Mouse (Mus musculus) forebrain, embryonic 16.5 days (tissue): ENCODE measurements around the gene Tnfaip1. TPM values are rescaled to one million over a fixed set of nuclear protein-coding genes. Genes with fewer than 3 reads are reported as not detected.

Experiments
- ATAC-seq: fragments of 200-750 bp; cut with Nextera tagmentation; 2 replicates; pipeline ENCODE4 v1.8.0; 2017; ENCODE audit warnings: mild to moderate bottlenecking, moderate library complexity
- H3K27ac ChIP-seq: fragments of 300-500 bp; sonication (generic); 2 replicates; pipeline ENCODE4 v1.5.1; 2014; ENCODE audit warnings: low read length, control low read depth
- H3K27me3 ChIP-seq: fragments of 300-500 bp; sonication (generic); replicated peaks from 2 replicates; pipeline ENCODE4 v1.6.1; 2014; ENCODE audit warnings: low read length; ENCODE audit not compliant: control insufficient read depth, insufficient read depth
- H3K36me3 ChIP-seq: fragments of 300-500 bp; sonication (generic); 2 replicates; pipeline ENCODE4 v1.6.1; 2014; ENCODE audit not compliant: control insufficient read depth, insufficient read depth
- H3K4me1 ChIP-seq: fragments of 300-500 bp; sonication (generic); replicated peaks from 2 replicates; pipeline ENCODE4 v1.6.1; 2014; ENCODE audit warnings: low read length; ENCODE audit not compliant: control insufficient read depth, insufficient read depth
- H3K4me2 ChIP-seq: fragments of 300-500 bp; sonication (generic); 2 replicates; pipeline ENCODE4 v1.6.1; 2014; ENCODE audit warnings: mild to moderate bottlenecking, low read length, control low read depth
- H3K4me3 ChIP-seq: fragments of 300-500 bp; sonication (generic); replicated peaks from 2 replicates; pipeline ENCODE4 v1.5.1; 2014; ENCODE audit warnings: mild to moderate bottlenecking, low read length, control low read depth
- H3K9ac ChIP-seq: fragments of 300-500 bp; sonication (generic); replicated peaks from 2 replicates; pipeline ENCODE4 v1.6.1; 2014; ENCODE audit warnings: low read depth, low read length, control low read depth
- H3K9me3 ChIP-seq: fragments of 300-500 bp; sonication (generic); 2 replicates; pipeline ENCODE4 v1.6.1; 2016; ENCODE audit warnings: low read length; ENCODE audit not compliant: control insufficient read depth
- WGBS: fragments of 180-500 bp; shearing (Covaris S2); extraction: QIAGEN DNeasy Blood & Tissue Kit; methylation state at CpG from one replicate; pipeline ENCODE4 v1.1.7; 2014; 5-methylcytosine and 5-hydroxymethylcytosine counted together
- polyA plus RNA-seq: library from polyadenylated mRNA; unstranded; fragments of >200 nt; fragmentation: Nextera tagmentation; extraction: Ambion mirVana; gene quantifications from 2 replicates; pipeline ENCODE4 v1.2.1, GENCODE M21; 2015

The Tnfaip1 gene
- polyA plus RNA-seq, 1 experiment from 2014 or later = 71.8 TPM

GRCm38 (mm10) chr11:78497544-78498522 is 38.3 kb downstream of the Tnfaip1 start, which contains the start of gene Sarm1:
Gene Sarm1 (minus strand): TSS chr11:78497754.
- H3K4me2 ChIP-seq = peak within 1 kb of the TSS; percentile 87
- H3K4me3 ChIP-seq = peak within 1 kb of the TSS; percentile 63
- WGBS = 3% methylated on average over 36 of the region's 36 CpGs
- 0 out of 2 replicates have a peak, but pooled peaks cover 2% of the 10 kb centered on the region for H3K27me3 ChIP-seq
- H3K9me3 ChIP-seq = no peaks in the 10 kb centered on the region
- peak within 1 kb of the TSS; percentile 95 for H3K9ac ChIP-seq
- no peaks in the 10 kb centered on the region for H3K36me3 ChIP-seq
- ATAC-seq = peak; percentile 98
- peak within 1 kb of the TSS; percentile 93 for H3K27ac ChIP-seq
- H3K4me1 ChIP-seq = peaks cover 28% of the 10 kb centered on the region

- H3K9ac ChIP-seq = peak overlapping the region; percentile 95
- H3K27me3 ChIP-seq = 0 out of 2 replicates have a peak, but pooled peaks cover 2% of the 10 kb centered on the region
- peak overlapping the region; percentile 87 for H3K4me2 ChIP-seq
- H3K4me3 ChIP-seq = peak overlapping the region; percentile 63
- ATAC-seq = peak; percentile 64
- H3K4me1 ChIP-seq = peaks cover 28% of the 10 kb centered on the region
- peak overlapping the region; percentile 93 for H3K27ac ChIP-seq
- WGBS = 0% methylated on average over 44 of the region's 44 CpGs
- no peaks in the 10 kb centered on the region for H3K9me3 ChIP-seq
- no peaks in the 10 kb centered on the region for H3K36me3 ChIP-seq
Observed at GRCm38 (mm10) chr11:78497071-78497541, 39.0 kb downstream of the Tnfaip1 start.

GRCm38 (mm10) chr11:78495904-78496303 is 40.2 kb downstream of the Tnfaip1 start:
- Histone ChIP-seq H3K36me3 (no peaks in the 10 kb centered on the region), H3K27ac (no peak overlapping the region; the same call in 1 of the 2 replicates), H3K27me3 (0 out of 2 replicates have a peak, but pooled peaks cover 2% of the 10 kb centered on the region), H3K4me2 (peak overlapping the region; percentile 87), H3K4me1 (peaks cover 34% of the 10 kb centered on the region), H3K9me3 (no peaks in the 10 kb centered on the region), H3K9ac (peak overlapping the region; percentile 95; the same call in 1 of the 2 replicates), H3K4me3 (peak overlapping the region; percentile 63)
- no peak for ATAC-seq
- 7% methylated on average over 6 of the region's 6 CpGs for WGBS

- H3K4me2 ChIP-seq = peak overlapping the region; percentile 58
- WGBS = 5% methylated on average over 48 of the region's 48 CpGs
- H3K4me1 ChIP-seq = peaks cover 30% of the 10 kb centered on the region
- no peaks in the 10 kb centered on the region for H3K9me3 ChIP-seq
- peak overlapping the region; percentile 53 for H3K9ac ChIP-seq
- peak; percentile 84 for ATAC-seq
- H3K27me3 ChIP-seq = 0 out of 2 replicates have a peak, but pooled peaks cover 5% of the 10 kb centered on the region
- H3K36me3 ChIP-seq = peaks cover 7% of the 10 kb centered on the region; the same call in 1 of the 2 replicates
- H3K27ac ChIP-seq = no peak overlapping the region
- H3K4me3 ChIP-seq = peak overlapping the region; percentile 37
Observed at GRCm38 (mm10) chr11:78490781-78491241, 45.3 kb downstream of the Tnfaip1 start.

- peaks cover 14% of the 10 kb centered on the region for H3K4me1 ChIP-seq
- H3K4me2 ChIP-seq = no peak overlapping the region
- WGBS = 2% methylated on average over 8 of the region's 8 CpGs
- H3K9ac ChIP-seq = no peak overlapping the region
- no peak overlapping the region for H3K27ac ChIP-seq
- no peak overlapping the region for H3K4me3 ChIP-seq
- ATAC-seq = no peak
- H3K9me3 ChIP-seq = no peaks in the 10 kb centered on the region
- 0 out of 2 replicates have a peak, but pooled peaks cover 5% of the 10 kb centered on the region for H3K27me3 ChIP-seq
- H3K36me3 ChIP-seq = peaks cover 15% of the 10 kb centered on the region
Observed at GRCm38 (mm10) chr11:78488168-78488567, 48.0 kb downstream of the Tnfaip1 start.

GRCm38 (mm10) chr11:78483639-78484038 is 52.5 kb downstream of the Tnfaip1 start:
- H3K9ac ChIP-seq = no peak overlapping the region
- no peak overlapping the region for H3K4me3 ChIP-seq
- no peak overlapping the region for H3K4me2 ChIP-seq
- H3K27me3 ChIP-seq = no peaks in the 10 kb centered on the region
- no peak overlapping the region for H3K27ac ChIP-seq
- 64% methylated on average over 7 of the region's 7 CpGs for WGBS
- H3K36me3 ChIP-seq = peaks cover 38% of the 10 kb centered on the region
- 0 out of 2 replicates have a peak, but pooled peaks cover 2% of the 10 kb centered on the region for H3K4me1 ChIP-seq
- no peak for ATAC-seq
- H3K9me3 ChIP-seq = no peaks in the 10 kb centered on the region

GRCm38 (mm10) chr11:78475289-78475688 is 60.8 kb downstream of the Tnfaip1 start:
- no peak for ATAC-seq
- no peak overlapping the region for H3K4me3 ChIP-seq
- H3K9ac ChIP-seq = no peak overlapping the region
- no peak overlapping the region for H3K27ac ChIP-seq
- no peaks in the 10 kb centered on the region for H3K4me1 ChIP-seq
- peaks cover 13% of the 10 kb centered on the region for H3K36me3 ChIP-seq
- no peaks in the 10 kb centered on the region for H3K27me3 ChIP-seq
- WGBS = 87% methylated on average over 3 of the region's 3 CpGs
- no peaks in the 10 kb centered on the region for H3K9me3 ChIP-seq
- no peak overlapping the region for H3K4me2 ChIP-seq
